Mouse (Mus musculus) myocyte (in vitro differentiated cells): ENCODE data around the gene Cep164.

Source experiments
- E2F4 ChIP-seq: IDR thresholded peaks from one replicate; pipeline ENCODE4 v1.6.1; 2011; ENCODE audit warnings: mild to moderate bottlenecking, control low read depth, moderate library complexity; ENCODE audit not compliant: insufficient read depth
- MAX ChIP-seq: IDR thresholded peaks from one replicate; pipeline ENCODE4 v1.6.1; 2011; ENCODE audit warnings: low read depth, mild to moderate bottlenecking, control low read depth
- MYOD1 ChIP-seq, 3 experiments: IDR thresholded peaks; one replicate each; pipeline ENCODE4 v1.6.1; 2011; ENCODE audit warnings: control low read depth in 2 of 3, low read depth in 2 of 3, mild to moderate bottlenecking in 2 of 3, moderate library complexity in 1 of 3; ENCODE audit not compliant: insufficient read length in 2 of 3, control insufficient read depth in 1 of 3
- MYOG ChIP-seq, 3 experiments: IDR thresholded peaks; one replicate each; pipeline ENCODE4 v1.6.1; 2011; ENCODE audit warnings: control low read depth in 2 of 3, low read depth in 2 of 3, mild to moderate bottlenecking in 2 of 3; ENCODE audit not compliant: insufficient read length in 2 of 3, control insufficient read depth in 1 of 3, insufficient read depth in 1 of 3
- POLR2A ChIP-seq: IDR thresholded peaks from one replicate; pipeline ENCODE4 v1.6.1; 2011; ENCODE audit warnings: low read depth, mild to moderate bottlenecking, control low read depth, moderate library complexity; ENCODE audit not compliant: insufficient read length
- POLR2AphosphoS2 ChIP-seq: IDR thresholded peaks from one replicate; pipeline ENCODE4 v1.6.1; 2011; ENCODE audit warnings: low read depth, control low read depth; ENCODE audit not compliant: insufficient read length
- REST ChIP-seq: IDR thresholded peaks from one replicate; pipeline ENCODE4 v1.6.1; 2011; ENCODE audit warnings: mild to moderate bottlenecking, control low read depth, moderate library complexity; ENCODE audit not compliant: insufficient read depth, insufficient read length
- SRF ChIP-seq: IDR thresholded peaks from one replicate; pipeline ENCODE4 v1.6.1; 2011; ENCODE audit warnings: low read depth; ENCODE audit not compliant: control insufficient read depth, insufficient read length
- TCF12 ChIP-seq: IDR thresholded peaks from one replicate; pipeline ENCODE4 v1.6.1; 2011; ENCODE audit warnings: mild to moderate bottlenecking, control low read depth; ENCODE audit not compliant: poor library complexity, insufficient read depth, severe bottlenecking
- USF1 ChIP-seq: IDR thresholded peaks from one replicate; pipeline ENCODE4 v1.6.1; 2011; ENCODE audit warnings: low read depth, mild to moderate bottlenecking, control low read depth, moderate library complexity

DNA sequence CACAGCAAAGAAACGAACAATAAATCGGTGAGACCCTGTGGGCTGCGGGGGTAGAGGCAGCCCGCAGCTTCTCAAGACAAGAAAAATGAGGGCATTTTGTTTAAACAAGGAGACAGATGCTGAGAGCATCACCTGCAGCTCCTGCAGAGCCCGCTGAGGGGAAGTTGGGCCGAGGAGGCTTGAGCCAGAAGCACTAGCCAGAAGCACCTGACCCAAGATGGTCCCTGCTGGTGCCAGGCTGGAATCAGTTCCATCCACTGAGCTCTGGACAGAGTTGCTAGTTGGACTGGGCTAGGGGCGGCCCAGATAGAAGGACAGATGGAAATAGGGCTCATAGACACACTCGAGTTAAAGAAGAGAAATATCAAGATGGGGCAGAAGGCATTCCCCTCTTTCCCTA lies 61.3 kb downstream of the Cep164 start:
- TF ChIP-seq USF1 (no peak), TCF12 (no peak), MYOD1 (IDR thresholded peaks at IDR 0.05; ENCODE audit: control insufficient read depth in 1 of 3, insufficient read length in 2 of 3, low read depth in 2 of 3) (no peak), POLR2A (no peak), MYOG (IDR thresholded peaks at IDR 0.05; ENCODE audit: control insufficient read depth in 1 of 3, insufficient read depth in 1 of 3, insufficient read length in 2 of 3, low read depth in 2 of 3) (no peak), E2F4 (no peak), POLR2AphosphoS2 (no peak), MAX (no peak), REST (no peak), SRF (no peak)
